Mouse (Mus musculus) liver (tissue): ENCODE data around the gene Zfp988.
A peak's percentile ranks its signal among the peaks of the same experiment; 100 is the strongest.
"Not testable (repeated sequence)": the region's sequence is repeated elsewhere in the genome, so short reads cannot be mapped to it uniquely, and the experiment has no call there.

ENCODE experiments used
- DNase-seq: peaks from one replicate; pipeline ENCODE4 v3.0.0-alpha.2; 2020; ENCODE audit warnings: mixed read lengths

The Zfp988 gene

GRCm38 (mm10) chr4:147305436-147305835 is at the start of gene Zfp988:
Gene Zfp988, plus strand, starts transcription at chr4:147305674.
- DNase-seq, result peak; percentile 4

GRCm38 (mm10) chr4:147262708-147263107 is 42.8 kb upstream of the Zfp988 start:
- DNase-seq, result not testable (repeated sequence)

GRCm38 (mm10) chr4:147267302-147267701 is 38.2 kb upstream of the Zfp988 start:
- not testable (repeated sequence) for DNase-seq

GRCm38 (mm10) chr4:147268735-147269134 is 36.7 kb upstream of the Zfp988 start:
- not testable (repeated sequence) for DNase-seq

GRCm38 (mm10) chr4:147270026-147270425 is 35.4 kb upstream of the Zfp988 start:
- not testable (repeated sequence) for DNase-seq

- DNase-seq, result not testable (repeated sequence)
These were observed 33.9 kb upstream of the Zfp988 start for GRCm38 (mm10) chr4:147271601-147272000.

GRCm38 (mm10) chr4:147275021-147275772 is 30.3 kb upstream of the Zfp988 start:
- DNase-seq, result peak; percentile 10

- DNase-seq, result peak; percentile 3
These were observed 29.7 kb upstream of the Zfp988 start for GRCm38 (mm10) chr4:147275773-147276140.

GRCm38 (mm10) chr4:147280406-147280805 is 25.1 kb upstream of the Zfp988 start:
- not testable (repeated sequence) for DNase-seq

- DNase-seq, result not testable (repeated sequence)
These were observed 6.9 kb upstream of the Zfp988 start for GRCm38 (mm10) chr4:147298585-147298984.

- not testable (repeated sequence) for DNase-seq
These were observed 3.1 kb upstream of the Zfp988 start for GRCm38 (mm10) chr4:147302375-147302774.

- not testable (repeated sequence) for DNase-seq
These were observed 29.7 kb downstream of the Zfp988 start for GRCm38 (mm10) chr4:147335036-147335690.

- DNase-seq, result not testable (repeated sequence)
These were observed 30.4 kb downstream of the Zfp988 start for GRCm38 (mm10) chr4:147335691-147336367.

GRCm38 (mm10) chr4:147336368-147337195 is 31.1 kb downstream of the Zfp988 start:
- DNase-seq, result not testable (repeated sequence)

GRCm38 (mm10) chr4:147337520-147337919 is 32.0 kb downstream of the Zfp988 start:
- not testable (repeated sequence) for DNase-seq

GRCm38 (mm10) chr4:147338032-147338610 is 32.6 kb downstream of the Zfp988 start:
- no peak for DNase-seq

- not testable (repeated sequence) for DNase-seq
These were observed 33.2 kb downstream of the Zfp988 start for GRCm38 (mm10) chr4:147338706-147339105.

GRCm38 (mm10) chr4:147339601-147340219 is 34.2 kb downstream of the Zfp988 start:
- not testable (repeated sequence) for DNase-seq

- DNase-seq, result not testable (repeated sequence)
These were observed 34.8 kb downstream of the Zfp988 start for GRCm38 (mm10) chr4:147340236-147340635.

- DNase-seq, result not testable (repeated sequence)
These were observed 35.4 kb downstream of the Zfp988 start for GRCm38 (mm10) chr4:147340876-147341275.
